11 mouse cellular contexts compared by ENCODE assay signal in genomic region chr11:56290651-56291578, GRCm38 (mm10).
A peak's percentile ranks its signal among the peaks of the same experiment; 100 is the strongest.
DNase-seq lines count a peak whose midpoint lies in the region; ATAC-seq lines count a peak whose summit lies in the region.
"Had no signal": no experiment of that assay in that cellular context is flagged by ENCODE, and none has a peak within 500 bp of the region (broad histone marks: within the 10 kb centered on the region; RNA-seq: fewer than 3 reads in every experiment).

No protein-coding gene starts in this region.

- ATAC-seq in hindbrain, embryonic 13.5 days (ENCODE audit: low FRiP score): peak; percentile 54; the same call in 1 of the 2 replicates
- ATAC-seq in hindbrain, embryonic 12.5 days (ENCODE audit: low FRiP score): no peak
- ATAC-seq in erythroid progenitor cell, adult 5-6 weeks (replicated peaks; ENCODE audit: low FRiP score, poor library complexity, severe bottlenecking): no peak
- ATAC-seq: intestine, embryonic 16.5 days; liver, postnatal 0 days had no signal

- H3K4me3 ChIP-seq in hindbrain, embryonic 13.5 days: no peak overlapping the region
- H3K4me3 ChIP-seq in hindbrain, embryonic 12.5 days: no peak overlapping the region
- H3K4me3 ChIP-seq: embryonic facial prominence, embryonic 13.5 days had no signal

- H3K27me3 ChIP-seq in hindbrain, embryonic 13.5 days: no peaks in the 10 kb centered on the region
- no peaks in the 10 kb centered on the region for H3K27me3 ChIP-seq in hindbrain, embryonic 12.5 days
- H3K27me3 ChIP-seq: embryonic facial prominence, embryonic 13.5 days had no signal

- peak overlapping the region; percentile 49; the same call in 1 of the 2 replicates for H3K27ac ChIP-seq in hindbrain, embryonic 13.5 days
- H3K27ac ChIP-seq in hindbrain, embryonic 12.5 days: no peak overlapping the region
- H3K27ac ChIP-seq: embryonic facial prominence, embryonic 13.5 days had no signal

- no peak overlapping the region for H3K4me2 ChIP-seq in hindbrain, embryonic 13.5 days
- no peak overlapping the region for H3K4me2 ChIP-seq in hindbrain, embryonic 12.5 days (replicated peaks)
- H3K4me2 ChIP-seq: embryonic facial prominence, embryonic 13.5 days had no signal

- H3K9me3 ChIP-seq in hindbrain, embryonic 13.5 days: no peaks in the 10 kb centered on the region
- H3K9me3 ChIP-seq in hindbrain, embryonic 12.5 days (replicated peaks): no peaks in the 10 kb centered on the region
- H3K9me3 ChIP-seq: embryonic facial prominence, embryonic 13.5 days had no signal

- peak; percentile 63 for DNase-seq in NIH3T3 (ENCODE audit: low read depth)
- peak; percentile 20 for DNase-seq in gastrocnemius, postnatal 25 days
- DNase-seq in lung, postnatal 4 days: peak; percentile 8 to 35
- no peak for DNase-seq in ovary, postnatal 36 days (ENCODE audit: low spot score)
- DNase-seq: liver, postnatal 0 days; thymus, postnatal 25 days had no signal

- H3K36me3 ChIP-seq in hindbrain, embryonic 13.5 days: no peaks in the 10 kb centered on the region
- H3K36me3 ChIP-seq in hindbrain, embryonic 12.5 days: no peaks in the 10 kb centered on the region
- H3K36me3 ChIP-seq: embryonic facial prominence, embryonic 13.5 days had no signal

- H3K4me1 ChIP-seq in hindbrain, embryonic 13.5 days (replicated peaks): peaks cover 10% of the 10 kb centered on the region
- no peaks in the 10 kb centered on the region for H3K4me1 ChIP-seq in hindbrain, embryonic 12.5 days
- H3K4me1 ChIP-seq: embryonic facial prominence, embryonic 13.5 days had no signal

- H3K9ac ChIP-seq in hindbrain, embryonic 13.5 days: no peak overlapping the region
- no peak overlapping the region for H3K9ac ChIP-seq in hindbrain, embryonic 12.5 days
- H3K9ac ChIP-seq: embryonic facial prominence, embryonic 13.5 days; liver, postnatal 0 days had no signal

- 65% methylated on average over 13 of the region's 13 CpGs for WGBS in hindbrain, embryonic 13.5 days
- WGBS in hindbrain, embryonic 12.5 days: 82% methylated on average over 13 of the region's 13 CpGs
